Mouse (Mus musculus) retina, postnatal 1 day (tissue): ENCODE results near the gene Kalrn.

ENCODE experiments used
- DNase-seq: peaks from one replicate; pipeline ENCODE4 v3.0.0-alpha.2; 2012

The Kalrn gene

GRCm38 (mm10) chr16:33954793-33955192, 618.5 kb downstream of the Kalrn start:
- DNase-seq, result no peak

- no peak for DNase-seq
Observed at GRCm38 (mm10) chr16:33953008-33953407, 620.3 kb downstream of the Kalrn start.

- peak; percentile 88 for DNase-seq
Observed at GRCm38 (mm10) chr16:33950830-33951229, 622.5 kb downstream of the Kalrn start.

GRCm38 (mm10) chr16:33950386-33950785, 622.9 kb downstream of the Kalrn start:
- DNase-seq, result no peak

GRCm38 (mm10) chr16:33947664-33948571, 625.4 kb downstream of the Kalrn start:
- no peak for DNase-seq

- no peak for DNase-seq
Observed at GRCm38 (mm10) chr16:33946021-33946420, 627.3 kb downstream of the Kalrn start.

- no peak for DNase-seq
Observed at GRCm38 (mm10) chr16:33944772-33945171, 628.6 kb downstream of the Kalrn start.

GRCm38 (mm10) chr16:33944126-33944525, 629.2 kb downstream of the Kalrn start:
- DNase-seq, result no peak

GRCm38 (mm10) chr16:33943388-33943787, 629.9 kb downstream of the Kalrn start:
- DNase-seq, result no peak

GRCm38 (mm10) chr16:33942341-33942740, 631.0 kb downstream of the Kalrn start:
- peak; percentile 89 for DNase-seq

GRCm38 (mm10) chr16:33941271-33941781, 632.0 kb downstream of the Kalrn start:
- peak; percentile 90 for DNase-seq

- no peak for DNase-seq
Observed at GRCm38 (mm10) chr16:33940095-33940494, 633.2 kb downstream of the Kalrn start.

- DNase-seq, result no peak
Observed at GRCm38 (mm10) chr16:33939636-33940035, 633.7 kb downstream of the Kalrn start.

GRCm38 (mm10) chr16:33939133-33939531, 634.2 kb downstream of the Kalrn start:
- DNase-seq, result no peak

- no peak for DNase-seq
Observed at GRCm38 (mm10) chr16:33938311-33939132, 634.8 kb downstream of the Kalrn start.

GRCm38 (mm10) chr16:33937567-33937966, 635.8 kb downstream of the Kalrn start:
- no peak for DNase-seq

GRCm38 (mm10) chr16:33936885-33937284, 636.4 kb downstream of the Kalrn start:
- DNase-seq, result no peak

GRCm38 (mm10) chr16:33935407-33935785, 637.9 kb downstream of the Kalrn start:
- no peak for DNase-seq

- DNase-seq, result no peak
Observed at GRCm38 (mm10) chr16:33934701-33935406, 638.5 kb downstream of the Kalrn start.

GRCm38 (mm10) chr16:33933411-33933810, 639.9 kb downstream of the Kalrn start:
- DNase-seq, result no peak

GRCm38 (mm10) chr16:33932126-33932525, 641.2 kb downstream of the Kalrn start:
- no peak for DNase-seq

- peak; percentile 51 for DNase-seq
Observed at GRCm38 (mm10) chr16:33931682-33932081, 641.6 kb downstream of the Kalrn start.

GRCm38 (mm10) chr16:33930785-33931184, 642.5 kb downstream of the Kalrn start:
- no peak for DNase-seq
